Mouse (Mus musculus) forebrain, embryonic 14.5 days (tissue): ENCODE measurements at regions not wholly inside any gene's neighbourhood (a gene's known extent, or its start where the extent isn't known, plus 50 kb on each side); places are given as distances from the start of the nearest gene placed in this dataset.
A peak's percentile ranks its signal among the peaks of the same experiment; 100 is the strongest.

Source experiments
- ATAC-seq: fragments of 200-750 bp; cut with Nextera tagmentation; 2 replicates; pipeline ENCODE4 v1.8.0; 2017; ENCODE audit warnings: mild to moderate bottlenecking, moderate library complexity
- DNase-seq: peaks from one replicate; pipeline ENCODE4 v3.0.0-alpha.2; 2015; ENCODE audit warnings: low spot score
- H3K27ac ChIP-seq: fragments of 300-500 bp; sonication (generic); 2 replicates; pipeline ENCODE4 v1.5.1; 2014; ENCODE audit warnings: low read depth, mild to moderate bottlenecking, control low read depth, low read length, moderate library complexity
- H3K27me3 ChIP-seq: fragments of 300-500 bp; sonication (generic); replicated peaks from 2 replicates; pipeline ENCODE4 v1.6.1; 2014; ENCODE audit warnings: low read length, control low read depth, mixed read lengths; ENCODE audit not compliant: control insufficient read depth, insufficient read depth
- H3K36me3 ChIP-seq: fragments of 300-500 bp; sonication (generic); 2 replicates; pipeline ENCODE4 v1.6.1; 2014; ENCODE audit warnings: low read length, control low read depth; ENCODE audit not compliant: control insufficient read depth, insufficient read depth
- H3K4me1 ChIP-seq: fragments of 300-500 bp; sonication (generic); 2 replicates; pipeline ENCODE4 v1.6.1; 2014; ENCODE audit warnings: antibody characterized with exemption, low read length, control low read depth; ENCODE audit not compliant: control insufficient read depth, insufficient read depth
- H3K4me2 ChIP-seq: fragments of 300-500 bp; sonication (generic); 2 replicates; pipeline ENCODE4 v1.6.1; 2014; ENCODE audit warnings: mild to moderate bottlenecking, control low read depth, low read length
- H3K4me3 ChIP-seq: fragments of 300-500 bp; sonication (generic); 2 replicates; pipeline ENCODE4 v1.5.1; 2014; ENCODE audit warnings: low read depth, low read length, control low read depth
- H3K9ac ChIP-seq: fragments of 300-500 bp; sonication (generic); 2 replicates; pipeline ENCODE4 v1.6.1; 2014; ENCODE audit warnings: mild to moderate bottlenecking, low read length, control low read depth, moderate library complexity
- H3K9me3 ChIP-seq: fragments of 300-500 bp; sonication (generic); replicated peaks from 2 replicates; pipeline ENCODE4 v1.6.1; 2016; ENCODE audit warnings: low read length, control low read depth, mixed read lengths; ENCODE audit not compliant: control insufficient read depth
- WGBS: fragments of 180-500 bp; shearing (Covaris S2); extraction: QIAGEN DNeasy Blood & Tissue Kit; methylation state at CpG from one replicate; pipeline ENCODE4 v1.1.7; 2014; 5-methylcytosine and 5-hydroxymethylcytosine counted together

DNA sequence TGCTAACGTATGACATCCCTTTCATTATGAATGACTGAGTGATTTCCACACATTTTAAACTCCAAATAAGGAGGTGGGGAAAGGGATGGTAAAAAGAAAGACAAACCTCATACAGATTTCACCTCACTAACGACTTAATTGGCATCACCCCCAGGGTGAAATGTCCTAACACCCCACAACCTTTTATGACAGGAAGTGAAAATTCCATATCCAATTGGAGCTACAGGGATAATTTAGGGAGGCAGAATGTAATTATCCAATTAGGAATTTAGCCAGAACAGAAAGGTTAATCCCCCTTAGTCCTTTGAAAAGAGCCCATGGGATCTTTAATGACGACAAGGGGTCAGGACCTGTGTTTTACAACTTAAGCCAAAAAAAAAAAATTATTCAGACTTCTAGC is 846.8 kb downstream of the Tmem182 start:
- Histone ChIP-seq H3K4me2 (peak overlapping the region; percentile 42), H3K9ac (no peak overlapping the region; the same call in 1 of the 2 replicates), H3K4me1 (peaks cover 22% of the 10 kb centered on the region), H3K4me3 (no peak overlapping the region), H3K27me3 (no peaks in the 10 kb centered on the region), H3K27ac (peak overlapping the region; percentile 31; the same call in 1 of the 2 replicates), H3K9me3 (no peaks in the 10 kb centered on the region), H3K36me3 (no peaks in the 10 kb centered on the region)
- ATAC-seq: peak; percentile 65
- WGBS: 3% methylated on average over 3 of the region's 3 CpGs
- no peak for DNase-seq

DNA sequence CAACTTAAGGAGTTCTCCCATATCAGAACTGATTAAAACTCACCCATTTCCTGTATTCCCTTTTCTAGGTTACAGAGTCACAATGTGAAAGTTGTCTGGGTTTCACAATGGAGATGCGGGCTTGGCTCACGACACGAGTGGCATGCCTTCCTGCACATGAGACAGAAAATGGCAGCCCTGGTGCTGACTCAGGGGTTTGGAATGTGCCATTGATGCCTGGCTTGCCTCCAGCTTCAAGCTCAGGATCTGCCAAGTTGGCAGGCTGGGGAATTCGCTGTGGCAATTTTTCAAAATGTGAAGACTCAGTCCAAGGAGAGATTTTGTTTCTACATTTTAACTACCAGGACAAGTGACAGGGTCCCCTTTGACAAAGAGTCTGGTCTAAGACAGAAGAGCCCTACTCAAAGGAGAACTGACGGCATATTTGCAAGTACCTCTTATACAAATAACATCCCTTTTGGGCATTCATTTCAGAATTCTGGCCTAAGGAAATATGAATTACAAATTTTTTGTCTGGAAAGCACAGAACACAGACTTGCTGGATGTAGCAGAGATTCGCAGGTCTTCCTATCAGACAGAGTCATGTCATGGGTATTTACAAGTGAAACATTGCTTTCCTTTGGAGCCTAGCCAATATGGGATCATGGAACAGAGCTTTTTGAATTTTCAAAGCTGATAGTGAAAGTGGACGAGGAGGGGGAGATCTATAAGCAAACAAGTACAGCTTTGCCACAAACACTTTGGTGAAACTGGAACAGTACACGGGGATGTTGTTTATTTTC is 847.4 kb downstream of the Tmem182 start:
- no peaks in the 10 kb centered on the region for H3K9me3 ChIP-seq
- H3K4me3 ChIP-seq: no peak overlapping the region
- ATAC-seq: peak; percentile 90

DNA sequence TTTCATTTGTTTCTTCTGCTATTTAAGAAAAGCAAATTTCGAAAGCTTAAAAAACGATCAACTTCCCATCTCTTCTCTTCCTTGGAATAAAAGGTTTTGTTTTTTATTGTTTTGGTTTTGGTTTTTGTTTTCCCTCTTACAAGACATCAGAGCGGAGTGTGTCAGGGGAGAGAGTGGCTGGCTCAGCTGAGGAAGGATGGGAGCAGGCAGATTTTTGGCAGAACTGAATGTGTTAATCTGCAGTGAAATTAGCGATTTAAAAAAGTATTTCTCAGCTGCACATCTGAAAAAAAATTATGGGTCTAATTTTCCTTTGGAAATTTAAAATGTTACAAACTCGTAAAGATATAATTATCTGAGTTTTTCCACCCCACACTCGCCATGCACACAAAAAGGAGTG is 868.7 kb downstream of the Tmem182 start:
- Histone ChIP-seq H3K27me3 (no peaks in the 10 kb centered on the region), H3K27ac (no peak overlapping the region), H3K4me3 (no peak overlapping the region), H3K4me1 (peaks cover 6% of the 10 kb centered on the region; the same call in 1 of the 2 replicates), H3K9ac (no peak overlapping the region), H3K36me3 (no peaks in the 10 kb centered on the region), H3K9me3 (no peaks in the 10 kb centered on the region), H3K4me2 (no peak overlapping the region)
- DNase-seq (peak; percentile 53), ATAC-seq (no peak)
- WGBS: 57% methylated on average over 6 of the region's 6 CpGs

More for the DNA sequence above, 847.4 kb downstream of the Tmem182 start:
- Histone ChIP-seq H3K27me3 (no peaks in the 10 kb centered on the region), H3K4me2 (peak overlapping the region; percentile 42), H3K4me1 (peaks cover 22% of the 10 kb centered on the region), H3K36me3 (no peaks in the 10 kb centered on the region), H3K27ac (peak overlapping the region; percentile 46), H3K9ac (no peak overlapping the region)
- peak; percentile 95 for DNase-seq
- WGBS: 11% methylated on average over 8 of the region's 8 CpGs

DNA sequence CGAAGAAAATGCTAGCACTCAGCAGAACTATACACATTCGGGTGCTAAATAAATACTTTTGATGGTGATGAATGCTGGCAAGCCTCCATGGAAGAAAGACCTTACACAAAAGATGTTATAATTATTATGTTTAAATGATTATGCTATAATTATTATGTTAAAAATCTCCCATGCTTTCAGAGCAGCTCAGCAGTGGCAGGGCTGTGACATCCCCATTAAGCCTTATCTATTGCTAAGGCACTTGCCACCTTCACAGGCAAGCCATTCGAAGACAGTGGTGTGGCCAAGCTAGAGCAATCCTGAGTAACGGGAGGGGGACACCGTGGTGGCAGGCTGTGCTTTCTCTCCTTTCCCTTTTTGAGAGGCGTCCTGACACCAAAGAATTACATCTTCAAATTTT is 869.9 kb downstream of the Tmem182 start:
- Histone ChIP-seq H3K4me3 (no peak overlapping the region), H3K9me3 (no peaks in the 10 kb centered on the region), H3K27ac (no peak overlapping the region), H3K4me1 (peaks cover 6% of the 10 kb centered on the region; the same call in 1 of the 2 replicates), H3K4me2 (no peak overlapping the region), H3K36me3 (no peaks in the 10 kb centered on the region), H3K9ac (no peak overlapping the region), H3K27me3 (no peaks in the 10 kb centered on the region)
- DNase-seq (peak; percentile 46), ATAC-seq (no peak)
- 44% methylated on average over 6 of the region's 6 CpGs for WGBS

DNA sequence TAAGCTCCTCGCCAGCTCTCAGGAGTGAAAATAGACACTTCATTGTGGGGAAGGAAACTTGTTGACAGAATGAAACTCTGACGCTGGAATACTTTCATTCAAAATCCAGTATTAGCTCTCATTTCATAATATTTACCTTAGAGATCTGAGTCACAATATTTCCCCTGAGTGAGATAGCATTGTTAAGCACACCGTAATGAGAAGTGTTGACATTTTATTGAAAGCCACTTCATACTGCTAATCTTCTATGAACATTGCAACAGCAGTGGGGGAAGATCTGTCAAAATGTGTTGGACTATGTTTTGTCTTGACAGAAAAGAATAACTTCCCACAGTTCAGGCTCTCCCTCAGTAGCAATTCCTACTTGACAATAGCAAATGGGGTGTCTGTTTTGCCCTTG is 900.3 kb downstream of the Tmem182 start:
- WGBS: 71% methylated on average over 3 of the region's 3 CpGs
- DNase-seq (no peak), ATAC-seq (no peak)
- no peaks in the 10 kb centered on the region for H3K4me1 ChIP-seq
- no peak overlapping the region for H3K27ac ChIP-seq
- no peak overlapping the region for H3K9ac ChIP-seq
- no peak overlapping the region for H3K4me3 ChIP-seq
- no peaks in the 10 kb centered on the region for H3K9me3 ChIP-seq
- H3K36me3 ChIP-seq: no peaks in the 10 kb centered on the region
- no peaks in the 10 kb centered on the region for H3K27me3 ChIP-seq
- H3K4me2 ChIP-seq: no peak overlapping the region

DNA sequence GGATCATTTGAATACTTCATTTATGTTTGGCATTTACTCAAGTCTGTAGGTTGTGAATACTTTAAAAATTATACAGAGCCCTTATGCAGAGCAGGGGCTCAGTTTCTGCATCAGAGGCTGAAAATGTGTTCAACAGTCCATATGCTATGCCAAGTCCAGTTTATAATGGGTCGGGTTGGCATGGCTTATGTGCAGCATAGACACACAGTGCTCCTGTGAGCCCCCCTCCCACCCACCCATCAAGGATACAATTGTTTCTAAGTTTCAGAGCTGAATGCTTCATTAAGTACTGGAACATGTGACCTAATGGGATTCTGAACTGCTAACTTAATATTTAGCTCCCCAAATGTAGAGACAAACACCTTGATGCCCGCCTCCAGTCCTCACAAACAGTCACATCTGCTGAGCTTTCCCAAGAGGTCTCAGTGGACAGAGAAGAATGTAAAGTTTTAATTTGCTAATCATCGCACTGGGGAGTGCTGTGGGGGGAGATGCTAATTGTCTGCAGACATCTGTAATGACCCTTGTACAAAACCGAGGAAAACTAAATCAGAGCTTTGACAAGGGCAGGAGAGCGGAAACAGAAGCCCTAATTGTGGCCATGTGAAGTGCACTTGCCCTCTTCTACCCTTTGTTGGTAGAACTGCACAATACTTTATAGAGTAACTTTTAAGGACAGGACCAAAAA is 937.4 kb downstream of the Tmem182 start:
- peak; percentile 90 for DNase-seq
- 8% methylated on average over 5 of the region's 5 CpGs for WGBS

DNA sequence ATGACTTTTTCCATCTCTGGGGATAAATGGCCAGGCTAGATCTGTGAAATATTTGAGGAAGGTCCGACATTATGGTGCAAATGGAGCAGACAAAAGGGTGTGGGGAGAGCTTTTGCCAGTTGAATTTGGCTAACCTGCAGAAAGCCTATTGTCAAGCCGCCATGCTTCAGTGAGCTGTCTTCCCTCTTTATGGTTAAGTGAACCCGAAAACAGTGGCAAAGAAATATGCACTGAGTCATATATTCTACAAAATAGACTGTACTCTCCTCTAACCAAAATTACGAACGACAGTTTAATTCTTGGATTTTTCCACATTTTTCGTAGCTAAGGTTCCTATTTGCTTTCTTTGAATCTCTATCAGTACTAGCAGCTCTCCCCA is 937.9 kb downstream of the Tmem182 start:
- no peaks in the 10 kb centered on the region for H3K36me3 ChIP-seq
- WGBS: 13% methylated on average over 6 of the region's 6 CpGs

More for the DNA sequence above, 937.4 kb downstream of the Tmem182 start:
- Histone ChIP-seq H3K27me3 (no peaks in the 10 kb centered on the region), H3K4me2 (peak overlapping the region; percentile 40; the same call in 1 of the 2 replicates), H3K4me1 (peaks cover 10% of the 10 kb centered on the region; the same call in 1 of the 2 replicates), H3K9me3 (no peaks in the 10 kb centered on the region), H3K4me3 (0 out of 2 replicates have a peak overlapping the region, but pooled peaks have one; percentile 30), H3K9ac (no peak overlapping the region), H3K36me3 (no peaks in the 10 kb centered on the region), H3K27ac (peak overlapping the region; percentile 82)
- peak; percentile 89 for ATAC-seq

DNA sequence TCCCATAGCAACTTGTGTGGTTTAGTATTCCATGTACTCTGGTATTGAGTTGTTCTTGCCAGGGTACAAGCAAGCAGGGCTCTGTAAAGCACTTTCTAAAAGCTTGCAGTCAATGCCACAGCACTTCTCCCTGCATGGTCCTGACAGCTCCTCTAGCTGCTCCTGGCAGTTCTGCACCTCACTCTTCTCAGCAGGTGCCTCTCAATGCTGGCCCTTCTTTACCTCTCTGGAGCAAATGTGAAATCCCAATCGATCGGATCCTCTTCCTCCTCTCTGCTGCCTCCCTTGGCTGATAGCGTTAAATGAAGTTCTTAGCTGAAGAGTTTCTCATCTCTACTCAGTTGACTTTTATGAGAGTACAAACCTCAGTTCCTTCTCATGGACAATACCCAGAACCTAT is 939.1 kb downstream of the Tmem182 start:
- H3K36me3 ChIP-seq: no peaks in the 10 kb centered on the region
- peaks cover 12% of the 10 kb centered on the region; the same call in 1 of the 2 replicates for H3K4me1 ChIP-seq
- no peak for ATAC-seq
- peak overlapping the region; percentile 40 for H3K4me2 ChIP-seq
- peak overlapping the region; percentile 30 for H3K4me3 ChIP-seq
- H3K27me3 ChIP-seq: no peaks in the 10 kb centered on the region
- H3K9ac ChIP-seq: peak overlapping the region; percentile 62
- DNase-seq: peak; percentile 44
- H3K9me3 ChIP-seq: no peaks in the 10 kb centered on the region
- 39% methylated on average over 3 of the region's 3 CpGs for WGBS
- H3K27ac ChIP-seq: peak overlapping the region; percentile 82

More for the DNA sequence above, 937.9 kb downstream of the Tmem182 start:
- peak; percentile 75 for DNase-seq
- ATAC-seq: peak; percentile 60
- H3K4me1 ChIP-seq: peaks cover 10% of the 10 kb centered on the region; the same call in 1 of the 2 replicates
- H3K9ac ChIP-seq: peak overlapping the region; percentile 36; the same call in 1 of the 2 replicates
- no peaks in the 10 kb centered on the region for H3K9me3 ChIP-seq
- H3K27me3 ChIP-seq: no peaks in the 10 kb centered on the region
- peak overlapping the region; percentile 82 for H3K27ac ChIP-seq
- H3K4me3 ChIP-seq: peak overlapping the region; percentile 30
- peak overlapping the region; percentile 40; the same call in 1 of the 2 replicates for H3K4me2 ChIP-seq
